Mouse (Mus musculus) brain, embryonic 14.5 days (tissue): ENCODE data around the gene Wwox.

Experiments used
- CTCF ChIP-seq: fragments of 200-500 bp; IDR thresholded peaks from 2 replicates; pipeline ENCODE4 v1.5.1; 2012; ENCODE audit warnings: inconsistent platforms, mild to moderate bottlenecking, moderate library complexity, borderline replicate concordance; ENCODE audit not compliant: insufficient read depth, insufficient read length; ENCODE audit errors: extremely low read depth
- POLR2A ChIP-seq: fragments of 200-500 bp; IDR thresholded peaks from 2 replicates; pipeline ENCODE4 v1.6.1; 2012; ENCODE audit warnings: mild to moderate bottlenecking, inconsistent platforms, borderline replicate concordance; ENCODE audit not compliant: poor library complexity, insufficient read depth, insufficient read length, severe bottlenecking; ENCODE audit errors: extremely low read depth

DNA sequence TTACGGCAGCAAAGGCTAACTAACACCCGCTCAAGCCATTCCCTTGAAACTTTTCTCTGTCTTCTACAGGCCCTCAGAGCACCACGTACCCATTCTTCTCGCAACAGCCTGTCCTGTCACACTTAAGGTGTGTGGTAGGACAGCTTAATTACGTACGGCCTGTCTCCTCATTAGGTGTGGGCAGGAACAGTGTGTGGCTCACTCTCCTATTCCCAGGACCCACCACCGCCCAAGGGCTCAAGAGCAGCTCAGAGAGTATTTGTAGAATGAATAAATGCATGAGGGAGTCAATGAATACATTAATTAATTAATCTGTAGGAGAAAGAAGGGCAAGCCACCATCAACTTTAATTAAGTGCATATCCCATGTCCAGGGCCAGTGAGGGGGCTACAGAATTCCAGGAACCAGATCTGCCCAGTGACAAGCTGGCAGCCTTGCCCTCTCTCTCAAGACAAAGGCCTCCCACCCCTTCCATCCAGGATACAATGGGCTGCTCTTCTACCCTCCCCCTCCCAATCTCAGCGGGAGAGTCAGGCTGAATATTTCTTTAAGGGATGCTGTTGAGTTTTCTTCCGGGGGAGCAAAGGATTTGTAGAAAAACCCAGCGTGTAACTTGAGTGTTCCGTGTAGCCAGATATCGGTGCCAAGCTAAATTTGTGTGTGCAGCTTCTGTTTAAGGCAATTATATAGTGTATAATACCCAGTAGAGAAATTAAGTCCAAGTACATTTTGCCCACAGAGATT is 718.7 kb downstream of the Wwox start:
- no peak for TF ChIP-seq CTCF
- no peak for TF ChIP-seq POLR2A
